ENCODE assay signal across 18 mouse cellular contexts in the genomic region with DNA sequence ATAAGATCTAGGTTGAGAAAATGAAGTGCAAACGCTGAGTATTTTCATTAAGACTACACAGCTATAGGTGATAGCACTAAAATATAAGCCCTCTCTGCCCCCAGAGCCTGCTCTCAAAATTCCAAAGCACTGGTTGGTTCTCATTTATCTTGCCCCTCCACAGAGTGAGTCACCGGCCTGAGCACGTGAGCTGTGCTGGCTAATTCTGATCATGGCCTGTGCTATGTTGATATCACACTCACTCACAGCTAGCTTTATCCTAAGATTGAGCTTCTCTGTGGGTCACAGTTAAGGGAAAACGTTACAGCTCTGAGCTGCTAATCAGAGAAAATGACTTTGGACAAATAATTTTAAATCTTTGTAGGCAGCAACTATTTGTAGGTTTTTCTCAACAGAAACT. TPM values are rescaled to one million over a fixed set of nuclear protein-coding genes. Genes with fewer than 3 reads are reported as not detected.
DNase-seq lines count a peak whose midpoint lies in the region; ATAC-seq lines count a peak whose summit lies in the region.
"Had no signal": no experiment of that assay in that cellular context is flagged by ENCODE, and none has a peak within 500 bp of the region (broad histone marks: within the 10 kb centered on the region; RNA-seq: fewer than 3 reads in every experiment).

No protein-coding gene starts in this region.

- no peak for ATAC-seq in heart, embryonic 11.5 days (replicated peaks; ENCODE audit: insufficient number of reproducible peaks, low FRiP score, low TSS enrichment)
- ATAC-seq in liver, embryonic 12.5 days: peak; percentile 72
- no peak for ATAC-seq in CD4-positive, CD25-positive, alpha-beta regulatory T cell, adult 4 months
- ATAC-seq in midbrain, embryonic 15.5 days (replicated peaks): no peak

- H3K27me3 ChIP-seq in heart, embryonic 11.5 days (ENCODE audit: control insufficient read depth, insufficient read depth, low read length): no peaks in the 10 kb centered on the region
- H3K27me3 ChIP-seq in liver, embryonic 12.5 days (replicated peaks): no peaks in the 10 kb centered on the region
- no peaks in the 10 kb centered on the region for H3K27me3 ChIP-seq in midbrain, embryonic 15.5 days (replicated peaks)
- H3K27me3 ChIP-seq: CH12.LX had no signal

- H3K4me3 ChIP-seq in heart, embryonic 11.5 days (ENCODE audit: low read depth, low read length): no peak overlapping the region
- H3K4me3 ChIP-seq in liver, embryonic 12.5 days: no peak overlapping the region
- H3K4me3 ChIP-seq in midbrain, embryonic 15.5 days: no peak overlapping the region
- H3K4me3 ChIP-seq: left cerebral cortex, adult 2 months had no signal

- H3K36me3 ChIP-seq in heart, embryonic 11.5 days (ENCODE audit: control insufficient read depth, insufficient read depth, low read length): peaks cover 14% of the 10 kb centered on the region
- H3K36me3 ChIP-seq in liver, embryonic 12.5 days: peaks cover 47% of the 10 kb centered on the region
- H3K36me3 ChIP-seq in midbrain, embryonic 15.5 days (replicated peaks): peaks cover 26% of the 10 kb centered on the region

- H3K27ac ChIP-seq in heart, embryonic 11.5 days (ENCODE audit: low read depth, low read length): peak overlapping the region; percentile 41; the same call in 1 of the 2 replicates
- 0 out of 2 replicates have a peak overlapping the region, but pooled peaks have one; percentile 7 for H3K27ac ChIP-seq in liver, embryonic 12.5 days
- H3K27ac ChIP-seq in midbrain, embryonic 15.5 days: no peak overlapping the region
- H3K27ac ChIP-seq: left cerebral cortex, adult 2 months; macrophage had no signal

- H3K4me1 ChIP-seq in heart, embryonic 11.5 days (ENCODE audit: control insufficient read depth, insufficient read depth, low read length): peaks cover 7% of the 10 kb centered on the region; the same call in 1 of the 2 replicates
- H3K4me1 ChIP-seq in liver, embryonic 12.5 days: peaks cover 33% of the 10 kb centered on the region
- H3K4me1 ChIP-seq in midbrain, embryonic 15.5 days: peaks cover 11% of the 10 kb centered on the region

- peak; percentile 25 for DNase-seq in 416B (ENCODE audit: low read depth)
- DNase-seq in NIH3T3 (ENCODE audit: low read depth): peak; percentile 40
- no peak for DNase-seq in retina, embryonic 14.5 days (ENCODE audit: low spot score)
- DNase-seq in gastrocnemius, postnatal 4 days (ENCODE audit: low spot score in 2 of 2): no peak
- DNase-seq: cerebellum, adult 9-10 months had no signal

- H3K9ac ChIP-seq in heart, embryonic 11.5 days (ENCODE audit: low read depth, low read length): no peak overlapping the region
- H3K9ac ChIP-seq in liver, embryonic 12.5 days: no peak overlapping the region
- H3K9ac ChIP-seq in midbrain, embryonic 15.5 days: no peak overlapping the region

- no peak overlapping the region; the same call in 1 of the 2 replicates for H3K4me2 ChIP-seq in heart, embryonic 11.5 days
- peak overlapping the region; percentile 94; the same call in 1 of the 2 replicates for H3K4me2 ChIP-seq in liver, embryonic 12.5 days
- H3K4me2 ChIP-seq in midbrain, embryonic 15.5 days: no peak overlapping the region

- no peaks in the 10 kb centered on the region for H3K9me3 ChIP-seq in heart, embryonic 11.5 days (replicated peaks; ENCODE audit: control insufficient read depth, low read length)
- no peaks in the 10 kb centered on the region for H3K9me3 ChIP-seq in liver, embryonic 12.5 days (replicated peaks)
- no peaks in the 10 kb centered on the region for H3K9me3 ChIP-seq in midbrain, embryonic 15.5 days

- 50% methylated on average over 4 of the region's 4 CpGs for WGBS in heart, embryonic 11.5 days (ENCODE audit: insufficient replicate concordance)
- WGBS in liver, embryonic 12.5 days (ENCODE audit: insufficient replicate concordance): 29% methylated on average over 4 of the region's 4 CpGs
- WGBS in midbrain, embryonic 15.5 days: 95% methylated on average over 4 of the region's 4 CpGs

RNA-seq across cellular contexts. Expression of a gene that starts 2.5 kb away (rescaled TPM):
- 11.0 and 11.4 TPM in 2 replicates for polyA plus RNA-seq in heart, embryonic 11.5 days (2014; fragmentation: Nextera tagmentation; extraction: Ambion mirVana)
- polyA plus RNA-seq in liver, embryonic 12.5 days (2016; fragmentation: Nextera tagmentation; extraction: Ambion mirVana): 7.9 and 9.0 TPM in 2 replicates
- polyA plus RNA-seq in CD4-positive, CD25-positive, alpha-beta regulatory T cell, adult 4 months (2017; shearing (Covaris generic)): 10 to 100 TPM in 1 of 2 experiments, 1 to 10 TPM in 1; 4.7 to 15.8 TPM
- polyA plus RNA-seq in midbrain, embryonic 15.5 days (2015; fragmentation: Nextera tagmentation; extraction: Ambion mirVana): 16.8 and 17.0 TPM in 2 replicates
- total RNA-seq in gastrocnemius, postnatal 4 days (2021): 10 to 100 TPM; 22.6 to 24.2 TPM

RNA-seq across cellular contexts. Expression of a gene that starts 12.0 kb away (rescaled TPM):
- 0.26 and 0.61 TPM in 2 replicates for polyA plus RNA-seq in heart, embryonic 11.5 days (2014; fragmentation: Nextera tagmentation; extraction: Ambion mirVana)
- polyA plus RNA-seq in liver, embryonic 12.5 days (2016; fragmentation: Nextera tagmentation; extraction: Ambion mirVana): not detected in 2 replicates
- polyA plus RNA-seq in CD4-positive, CD25-positive, alpha-beta regulatory T cell, adult 4 months (2017; shearing (Covaris generic)): not detected
- 0.27 TPM in 1 of 2 replicates, not detected in the other for polyA plus RNA-seq in midbrain, embryonic 15.5 days (2015; fragmentation: Nextera tagmentation; extraction: Ambion mirVana)
- total RNA-seq in gastrocnemius, postnatal 4 days (2021): not detected
- total RNA-seq: CH12.LX; heart, postnatal 36 days; left cerebral cortex, adult 2 months; monocyte, adult 5-6 weeks had no signal
- polyA plus RNA-seq: brain, embryonic 14.5 days; embryonic facial prominence, embryonic 11.5 days; intestine, embryonic 14.5 days; large intestine, adult 2 months; macrophage had no signal

RNA-seq across cellular contexts. Expression of a gene that starts 33.7 kb away (rescaled TPM):
- 0.11 and 0.13 TPM in 2 replicates for polyA plus RNA-seq in heart, embryonic 11.5 days (2014; fragmentation: Nextera tagmentation; extraction: Ambion mirVana)
- polyA plus RNA-seq in liver, embryonic 12.5 days (2016; fragmentation: Nextera tagmentation; extraction: Ambion mirVana): 0.07 and 0.12 TPM in 2 replicates
- polyA plus RNA-seq in CD4-positive, CD25-positive, alpha-beta regulatory T cell, adult 4 months (2017; shearing (Covaris generic)): 1 to 10 TPM; 5.8 to 6.1 TPM
- 0.52 and 0.96 TPM in 2 replicates for polyA plus RNA-seq in midbrain, embryonic 15.5 days (2015; fragmentation: Nextera tagmentation; extraction: Ambion mirVana)
- under 1 TPM; 0.13 to 0.15 TPM for total RNA-seq in gastrocnemius, postnatal 4 days (2021)
- total RNA-seq: monocyte, adult 5-6 weeks had no signal
- polyA plus RNA-seq: macrophage had no signal

RNA-seq across cellular contexts. Expression of a gene that starts 34.1 kb away (rescaled TPM):
- 5.9 TPM in 2 replicates for polyA plus RNA-seq in heart, embryonic 11.5 days (2014; fragmentation: Nextera tagmentation; extraction: Ambion mirVana)
- 1.5 and 1.9 TPM in 2 replicates for polyA plus RNA-seq in liver, embryonic 12.5 days (2016; fragmentation: Nextera tagmentation; extraction: Ambion mirVana)
- under 1 TPM; 0.24 to 0.27 TPM for polyA plus RNA-seq in CD4-positive, CD25-positive, alpha-beta regulatory T cell, adult 4 months (2017; shearing (Covaris generic))
- 21.8 and 24.7 TPM in 2 replicates for polyA plus RNA-seq in midbrain, embryonic 15.5 days (2015; fragmentation: Nextera tagmentation; extraction: Ambion mirVana)
- total RNA-seq in gastrocnemius, postnatal 4 days (2021): 1 to 10 TPM; 5.0 to 6.3 TPM
- total RNA-seq: monocyte, adult 5-6 weeks had no signal
- polyA plus RNA-seq: macrophage had no signal

Comparison
In these comparisons a context has a peak if more than half of its experiments do, and no peak if none do; other contexts are left out.
1. DNase-seq: peak in 416B (single experiment) and NIH3T3 (single experiment); none in retina, embryonic 14.5 days (single experiment) and gastrocnemius, postnatal 4 days (0 of 2).